Comparison of ENCODE assay signal across 8 mouse cellular contexts in the genomic region with DNA sequence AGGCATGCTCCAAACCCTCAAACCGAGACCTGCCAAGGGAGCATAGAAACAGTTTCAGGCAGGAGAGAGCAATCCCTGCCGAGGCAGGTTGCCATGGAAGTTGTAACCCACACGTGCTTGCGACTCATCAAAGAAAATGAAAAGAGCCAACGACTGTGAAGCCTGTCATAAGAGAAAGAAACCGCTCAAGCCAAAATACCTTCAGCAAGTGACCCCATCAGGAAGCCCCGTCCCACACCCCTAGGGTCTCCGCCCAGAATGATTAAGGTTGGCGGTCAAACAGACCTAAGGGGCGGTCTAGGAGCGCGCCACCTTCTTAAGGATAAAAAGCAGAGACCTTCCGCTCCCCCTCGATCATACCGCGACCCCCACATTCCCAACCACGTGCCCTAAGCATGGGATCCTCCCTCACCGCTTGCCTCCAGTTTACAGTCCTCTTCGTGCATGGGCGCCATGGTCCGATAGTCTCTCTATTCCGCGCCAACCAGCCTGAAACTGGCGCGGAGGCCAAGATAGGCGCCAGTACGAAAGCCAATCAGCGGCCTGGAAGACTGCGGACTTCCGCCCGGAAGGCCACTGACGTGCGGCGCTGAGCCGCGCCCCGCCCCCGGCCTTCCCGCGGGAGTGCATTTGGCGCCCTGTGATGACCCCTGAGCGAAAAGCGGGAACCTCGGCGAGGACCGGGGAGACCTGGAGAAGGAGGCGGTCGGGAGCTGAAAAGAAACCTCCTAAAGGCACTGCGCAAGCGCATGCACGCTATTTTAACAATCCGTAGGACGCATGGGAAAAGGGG. TPM values are rescaled to one million over a fixed set of nuclear protein-coding genes. Genes with fewer than 3 reads are reported as not detected.
DNase-seq lines count a peak whose midpoint lies in the region; ATAC-seq and TF ChIP-seq lines count a peak whose summit lies in the region.

Pola1 (minus strand) TSS at position 499 of the 793 bp plus-strand sequence.

- no peaks in the 10 kb centered on the region for H3K36me3 ChIP-seq in heart, embryonic 12.5 days
- H3K36me3 ChIP-seq in kidney, postnatal 0 days (ENCODE audit: insufficient read depth, low read length): no peaks in the 10 kb centered on the region
- H3K36me3 ChIP-seq in liver, embryonic 11.5 days (ENCODE audit: control insufficient read depth, insufficient read depth, low read length): no peaks in the 10 kb centered on the region
- H3K36me3 ChIP-seq in stomach, embryonic 14.5 days (ENCODE audit: control insufficient read depth, insufficient read depth, low read length): no peaks in the 10 kb centered on the region

- peak within 1 kb of the TSS; percentile 72 for H3K4me3 ChIP-seq in heart, embryonic 12.5 days
- peak within 1 kb of the TSS; percentile 42 for H3K4me3 ChIP-seq in kidney, postnatal 0 days (replicated peaks; ENCODE audit: low read depth, low read length)
- peak within 1 kb of the TSS; percentile 55 for H3K4me3 ChIP-seq in liver, embryonic 11.5 days (ENCODE audit: low read depth, low read length)
- peak within 1 kb of the TSS; percentile 53 for H3K4me3 ChIP-seq in stomach, embryonic 14.5 days (ENCODE audit: low read depth, low read length)

- peak within 1 kb of the TSS; percentile 72 for H3K4me2 ChIP-seq in heart, embryonic 12.5 days
- H3K4me2 ChIP-seq in kidney, postnatal 0 days (ENCODE audit: low read length): peak within 1 kb of the TSS; percentile 60
- H3K4me2 ChIP-seq in liver, embryonic 11.5 days: peak within 1 kb of the TSS; percentile 68
- H3K4me2 ChIP-seq in stomach, embryonic 14.5 days (replicated peaks; ENCODE audit: low read depth, low read length): peak within 1 kb of the TSS; percentile 36

- 18% methylated on average over 53 of the region's 53 CpGs for WGBS in heart, embryonic 12.5 days
- 20% methylated on average over 53 of the region's 53 CpGs for WGBS in kidney, postnatal 0 days
- WGBS in liver, embryonic 11.5 days: 18% methylated on average over 53 of the region's 53 CpGs
- 18% methylated on average over 53 of the region's 53 CpGs for WGBS in stomach, embryonic 14.5 days

- peak within 1 kb of the TSS; percentile 73 for H3K9ac ChIP-seq in heart, embryonic 12.5 days
- H3K9ac ChIP-seq in kidney, postnatal 0 days (ENCODE audit: low read depth, low read length): peak within 1 kb of the TSS; percentile 43; the same call in 1 of the 2 replicates
- peak within 1 kb of the TSS; percentile 66 for H3K9ac ChIP-seq in liver, embryonic 11.5 days (ENCODE audit: low read depth, low read length)
- H3K9ac ChIP-seq in stomach, embryonic 14.5 days (replicated peaks; ENCODE audit: low read depth, low read length): peak within 1 kb of the TSS; percentile 22; the same call in 1 of the 2 replicates

- TF ChIP-seq CTCF in kidney, postnatal 0 days (IDR thresholded peaks at IDR 0.05; ENCODE audit: low read depth): no peak

- peak; percentile 62 to 70 for DNase-seq in B cell, adult 2 months
- DNase-seq in brain, adult 2 months (ENCODE audit: low read depth, low spot score): peak; percentile 96
- peak; percentile 91 for DNase-seq in kidney, postnatal 0 days (ENCODE audit: low spot score)
- DNase-seq in liver, embryonic 11.5 days (ENCODE audit: low spot score): peak; percentile 79
- peak; percentile 69 for DNase-seq in naive thymus-derived CD4-positive, alpha-beta T cell, adult 2 months (ENCODE audit: low read depth)

- no peaks in the 10 kb centered on the region for H3K27me3 ChIP-seq in heart, embryonic 12.5 days (replicated peaks)
- H3K27me3 ChIP-seq in kidney, postnatal 0 days (ENCODE audit: insufficient read depth, low read length): no peaks in the 10 kb centered on the region
- no peaks in the 10 kb centered on the region for H3K27me3 ChIP-seq in liver, embryonic 11.5 days (replicated peaks; ENCODE audit: control insufficient read depth, insufficient read depth, low read length)
- H3K27me3 ChIP-seq in stomach, embryonic 14.5 days (ENCODE audit: control insufficient read depth, insufficient read depth, low read length): no peaks in the 10 kb centered on the region

- H3K9me3 ChIP-seq in heart, embryonic 12.5 days (replicated peaks): no peaks in the 10 kb centered on the region
- no peaks in the 10 kb centered on the region for H3K9me3 ChIP-seq in kidney, postnatal 0 days (replicated peaks; ENCODE audit: low read length)
- no peaks in the 10 kb centered on the region for H3K9me3 ChIP-seq in liver, embryonic 11.5 days (ENCODE audit: control insufficient read depth, low read length)
- no peaks in the 10 kb centered on the region for H3K9me3 ChIP-seq in stomach, embryonic 14.5 days (ENCODE audit: control insufficient read depth, low read depth, low read length)

- H3K4me1 ChIP-seq in heart, embryonic 12.5 days (replicated peaks): no peaks in the 10 kb centered on the region
- no peaks in the 10 kb centered on the region for H3K4me1 ChIP-seq in kidney, postnatal 0 days (replicated peaks; ENCODE audit: insufficient read depth, low read length)
- no peaks in the 10 kb centered on the region for H3K4me1 ChIP-seq in liver, embryonic 11.5 days (replicated peaks; ENCODE audit: control insufficient read depth, insufficient read depth, low read length)
- H3K4me1 ChIP-seq in stomach, embryonic 14.5 days (ENCODE audit: control insufficient read depth, insufficient read depth, low read length): no peaks in the 10 kb centered on the region

- peak within 1 kb of the TSS; percentile 32 for H3K27ac ChIP-seq in heart, embryonic 12.5 days (ENCODE audit: poor library complexity, severe bottlenecking)
- H3K27ac ChIP-seq in kidney, postnatal 0 days: no peak within 1 kb of the TSS
- H3K27ac ChIP-seq in liver, embryonic 11.5 days (ENCODE audit: low read depth, low read length): no peak within 1 kb of the TSS
- H3K27ac ChIP-seq in stomach, embryonic 14.5 days (ENCODE audit: low read length): peak within 1 kb of the TSS; percentile 35; the same call in 1 of the 2 replicates

- ATAC-seq in erythroblast, adult 5-6 weeks (replicated peaks; ENCODE audit: low FRiP score, poor library complexity, severe bottlenecking): peak; percentile 95
- ATAC-seq in heart, embryonic 12.5 days (ENCODE audit: insufficient number of reproducible peaks, low FRiP score): peak; percentile 95
- peak; percentile 98 for ATAC-seq in kidney, postnatal 0 days (replicated peaks; ENCODE audit: low FRiP score, low read depth)
- ATAC-seq in liver, embryonic 11.5 days (replicated peaks; ENCODE audit: low FRiP score): peak; percentile 98
- ATAC-seq in stomach, embryonic 14.5 days (ENCODE audit: insufficient number of reproducible peaks, insufficient read depth, low FRiP score, low read depth): peak; percentile 96

RNA-seq across cellular contexts. Expression of gene Pola1, which starts in this region (rescaled TPM):
- 17.1 and 23.2 TPM in 2 replicates for total RNA-seq in erythroblast, adult 5-6 weeks (2015; ENCODE audit: low replicate concordance)
- total RNA-seq in erythroblast, adult 5-6 weeks (2017; ENCODE audit: low replicate concordance): 50.4 and 66.6 TPM in 2 replicates
- polyA plus RNA-seq in heart, embryonic 12.5 days (2016; fragmentation: Nextera tagmentation; extraction: Ambion mirVana): 13.3 and 14.8 TPM in 2 replicates
- polyA plus RNA-seq in kidney, postnatal 0 days (2015; fragmentation: Nextera tagmentation; extraction: Ambion mirVana): 7.8 and 9.2 TPM in 2 replicates
- polyA plus RNA-seq in liver, embryonic 11.5 days (2014; fragmentation: Nextera tagmentation; extraction: Ambion mirVana): 25.4 and 26.7 TPM in 2 replicates
- 21.3 and 22.7 TPM in 2 replicates for polyA plus RNA-seq in stomach, embryonic 14.5 days (2014; fragmentation: Nextera tagmentation; extraction: Ambion mirVana)

Comparison
In these comparisons a context has a peak if more than half of its experiments do, and no peak if none do; other contexts are left out.
1. H3K27ac ChIP-seq: peak in heart, embryonic 12.5 days (single experiment) and stomach, embryonic 14.5 days (single experiment); none in kidney, postnatal 0 days (single experiment) and liver, embryonic 11.5 days (single experiment).
2. H3K9ac ChIP-seq: peak in every context shown above with its lines; median percentile 73 in heart, embryonic 12.5 days; 66 in liver, embryonic 11.5 days; 43 in kidney, postnatal 0 days; 22 in stomach, embryonic 14.5 days.
3. Peak in every context shown above with its lines, with median percentiles within 50 percentile points of each other: DNase-seq, ATAC-seq, H3K4me2 ChIP-seq and H3K4me3 ChIP-seq.